Mouse (Mus musculus): Measurements from ENCODE around the gene Myo18a. TPM values are rescaled to one million over a fixed set of nuclear protein-coding genes. Genes with fewer than 3 reads are reported as not detected.
A peak's percentile ranks its signal among the peaks of the same experiment; 100 is the strongest.

The Myo18a gene
- polyA plus RNA-seq, 1 experiment from 2014 or later: 16.0 TPM

DNA sequence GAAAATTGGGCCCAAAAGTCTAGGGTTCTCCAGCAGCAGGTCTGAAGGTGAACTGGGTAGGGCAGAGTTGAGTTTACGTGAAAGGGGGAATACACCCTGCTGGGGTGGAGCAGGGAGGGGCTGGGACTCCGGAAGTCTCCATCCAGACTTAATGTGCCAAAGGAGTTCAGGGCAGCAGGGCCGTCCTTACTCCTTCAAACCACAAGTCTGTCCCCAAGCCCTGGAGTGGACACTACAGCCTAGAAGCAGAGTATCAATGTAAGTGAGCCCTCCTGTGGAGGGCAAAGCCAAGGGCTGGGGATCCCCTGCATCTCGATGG is 2.4 kb downstream of the Myo18a start:
- Histone ChIP-seq H3K36me3 (ENCODE audit: control insufficient read depth, insufficient read depth) (no peaks in the 10 kb centered on the region), H3K4me1 (ENCODE audit: control insufficient read depth, low read depth, low read length) (peaks cover 58% of the 10 kb centered on the region), H3K9me3 (replicated peaks; ENCODE audit: control insufficient read depth, low read length) (no peaks in the 10 kb centered on the region), H3K4me3 (ENCODE audit: low read depth, low read length) (peak overlapping the region; percentile 67), H3K9ac (ENCODE audit: low read depth, low read length) (peak overlapping the region; percentile 79), H3K27me3 (ENCODE audit: control insufficient read depth, insufficient read depth, low read depth, low read length) (no peaks in the 10 kb centered on the region), H3K27ac (ENCODE audit: low read length) (peak overlapping the region; percentile 89), H3K4me2 (ENCODE audit: low read depth, low read length) (peak overlapping the region; percentile 96)
- 19% methylated on average over 4 of the region's 4 CpGs for WGBS (ENCODE audit: insufficient replicate concordance)
- no peak for ATAC-seq (ENCODE audit: low read depth)

DNA sequence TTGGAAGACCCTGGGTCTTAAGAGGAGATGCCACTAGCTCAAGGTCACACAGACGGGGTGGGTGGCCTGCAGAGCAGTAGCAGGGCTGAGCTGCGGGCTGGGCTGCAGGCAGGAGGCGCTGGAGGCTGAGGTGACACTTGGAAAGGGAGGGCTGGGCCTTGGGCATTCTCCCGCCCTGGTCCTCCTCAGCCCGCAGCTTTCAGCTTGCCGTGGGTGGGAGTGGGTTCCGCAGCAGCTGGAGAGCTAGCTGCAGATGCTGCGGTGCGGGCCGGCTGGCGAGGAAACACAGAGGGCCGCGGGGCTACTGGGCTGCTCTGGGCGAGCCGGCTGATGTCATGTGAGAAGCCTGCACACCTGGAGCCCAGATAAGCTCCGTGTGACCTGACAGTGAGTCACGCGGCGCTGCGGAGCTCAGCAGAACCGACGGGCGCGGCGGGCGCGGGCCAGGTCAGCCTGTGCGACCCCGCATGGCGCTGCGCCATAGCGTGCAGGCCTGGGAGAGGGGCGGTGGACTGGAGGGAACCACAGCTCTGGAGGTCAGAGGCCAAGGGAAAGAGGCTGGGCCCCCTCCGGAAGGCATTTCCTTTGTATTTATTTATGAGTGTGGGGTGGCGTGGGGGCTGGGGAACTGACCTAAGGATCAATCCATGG is 3.4 kb downstream of the Myo18a start:
- Histone ChIP-seq H3K4me2 (ENCODE audit: low read depth, low read length) (peak overlapping the region; percentile 96), H3K4me1 (ENCODE audit: control insufficient read depth, low read depth, low read length) (peaks cover 67% of the 10 kb centered on the region)

DNA sequence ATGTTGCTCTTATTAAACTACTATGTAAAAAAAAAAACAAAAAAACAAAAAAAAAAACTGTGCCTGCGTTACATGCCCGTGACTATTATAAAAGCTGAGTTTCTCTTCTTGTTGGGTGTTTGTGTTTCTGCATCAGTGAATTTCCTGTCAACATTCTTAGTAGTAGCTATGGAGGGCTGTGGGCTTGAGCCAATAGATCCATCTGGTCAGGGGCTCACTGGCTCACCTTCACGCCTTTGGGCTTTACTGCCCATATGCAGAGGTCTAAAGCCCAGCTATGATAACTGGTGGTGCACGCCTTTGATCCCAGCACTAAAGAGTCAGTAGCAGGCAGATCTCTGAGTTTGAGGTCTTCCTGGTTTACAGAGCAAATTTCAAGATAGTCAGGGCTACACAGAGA is 6.5 kb downstream of the Myo18a start:
- H3K4me1 ChIP-seq (ENCODE audit: control insufficient read depth, low read depth, low read length): peaks cover 71% of the 10 kb centered on the region
- H3K9ac ChIP-seq (ENCODE audit: low read depth, low read length): no peak overlapping the region
- no peaks in the 10 kb centered on the region for H3K36me3 ChIP-seq (ENCODE audit: control insufficient read depth, insufficient read depth)
- no peaks in the 10 kb centered on the region for H3K27me3 ChIP-seq (ENCODE audit: control insufficient read depth, insufficient read depth, low read depth, low read length)
- peak overlapping the region; percentile 57 for H3K27ac ChIP-seq (ENCODE audit: low read length)
- no peaks in the 10 kb centered on the region for H3K9me3 ChIP-seq (replicated peaks; ENCODE audit: control insufficient read depth, low read length)
- H3K4me2 ChIP-seq (ENCODE audit: low read depth, low read length): no peak overlapping the region
- no peak for ATAC-seq (ENCODE audit: low read depth)
- 57% methylated on average over 4 of the region's 4 CpGs for WGBS (ENCODE audit: insufficient replicate concordance)
- H3K4me3 ChIP-seq (ENCODE audit: low read depth, low read length): no peak overlapping the region

More for the DNA sequence above, 3.4 kb downstream of the Myo18a start:
- Histone ChIP-seq H3K27me3 (ENCODE audit: control insufficient read depth, insufficient read depth, low read depth, low read length) (no peaks in the 10 kb centered on the region), H3K4me3 (ENCODE audit: low read depth, low read length) (peak overlapping the region; percentile 67), H3K27ac (ENCODE audit: low read length) (peak overlapping the region; percentile 89), H3K9me3 (replicated peaks; ENCODE audit: control insufficient read depth, low read length) (no peaks in the 10 kb centered on the region), H3K9ac (ENCODE audit: low read depth, low read length) (peak overlapping the region; percentile 79), H3K36me3 (ENCODE audit: control insufficient read depth, insufficient read depth) (no peaks in the 10 kb centered on the region)
- under 1% methylated on average over 35 of the region's 35 CpGs for WGBS (ENCODE audit: insufficient replicate concordance)
- peak; percentile 55 for ATAC-seq (ENCODE audit: low read depth)

DNA sequence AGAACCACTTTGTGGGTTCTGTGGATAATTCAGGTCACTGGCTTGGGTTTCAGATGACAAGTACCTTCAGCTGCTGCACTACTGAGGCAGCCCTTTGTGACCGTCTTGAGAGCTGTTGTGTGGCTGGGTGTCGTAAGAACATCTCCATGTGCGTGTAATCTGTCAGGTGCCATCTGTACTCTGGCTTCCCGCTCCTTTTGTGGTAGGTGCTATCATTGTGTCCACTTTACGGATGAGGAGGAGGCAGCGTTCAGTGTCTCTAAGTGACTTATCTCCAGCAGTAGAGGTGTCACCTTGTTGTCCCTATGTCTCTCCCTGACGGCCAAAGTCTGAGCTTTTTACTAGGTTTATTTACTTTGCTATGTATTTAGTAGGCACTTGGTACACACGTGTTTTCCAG is 7.3 kb downstream of the Myo18a start:
- 15% methylated on average over 8 of the region's 8 CpGs for WGBS (ENCODE audit: insufficient replicate concordance)
- ATAC-seq (ENCODE audit: low read depth): peak; percentile 12; the same call in 1 of the 2 replicates
- Histone ChIP-seq H3K4me2 (ENCODE audit: low read depth, low read length) (no peak overlapping the region; the same call in 1 of the 2 replicates), H3K9me3 (replicated peaks; ENCODE audit: control insufficient read depth, low read length) (no peaks in the 10 kb centered on the region), H3K9ac (ENCODE audit: low read depth, low read length) (no peak overlapping the region), H3K27me3 (ENCODE audit: control insufficient read depth, insufficient read depth, low read depth, low read length) (no peaks in the 10 kb centered on the region), H3K27ac (ENCODE audit: low read length) (peak overlapping the region; percentile 39), H3K36me3 (ENCODE audit: control insufficient read depth, insufficient read depth) (no peaks in the 10 kb centered on the region), H3K4me3 (ENCODE audit: low read depth, low read length) (no peak overlapping the region), H3K4me1 (ENCODE audit: control insufficient read depth, low read depth, low read length) (peaks cover 63% of the 10 kb centered on the region)

DNA sequence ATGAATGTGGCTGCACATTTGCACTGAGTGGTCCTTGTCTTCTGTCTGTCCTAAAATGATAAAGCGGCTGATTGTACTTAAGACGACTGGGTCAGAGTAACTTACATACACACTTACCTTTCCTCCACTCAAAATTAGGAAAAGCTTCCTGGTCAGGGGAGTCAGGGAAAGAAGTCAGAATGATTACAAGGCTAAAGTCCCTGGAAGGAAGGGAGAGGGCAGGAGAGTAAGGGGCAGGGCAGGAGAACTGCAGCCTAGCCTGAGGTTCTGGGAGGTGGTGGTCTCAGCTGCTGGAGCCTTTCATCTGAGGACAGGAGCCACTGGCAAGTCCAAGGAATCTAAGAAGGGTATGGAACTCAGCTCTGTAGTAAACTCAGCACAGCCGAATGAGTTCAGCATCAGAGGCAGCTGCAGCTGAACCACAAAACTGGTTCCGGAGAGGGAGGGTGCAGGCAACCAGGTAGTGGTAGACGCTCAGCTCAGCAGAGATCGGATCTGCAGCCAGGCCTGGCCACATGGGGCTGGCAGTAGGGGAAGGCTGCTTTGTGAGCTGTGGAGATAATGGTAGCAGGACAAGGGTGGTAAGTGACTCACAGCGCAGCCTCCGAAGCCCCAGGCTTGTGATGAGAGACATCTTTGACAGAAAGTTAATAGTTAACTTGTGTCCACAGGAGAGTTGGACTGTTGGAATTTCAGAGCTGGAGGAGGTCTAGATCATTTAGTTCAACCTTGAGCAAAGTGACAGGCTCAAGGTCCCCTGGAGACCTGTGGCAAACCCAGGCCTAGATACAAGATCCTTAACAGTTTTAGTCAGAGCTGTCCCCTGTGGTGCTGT is 9.1 kb downstream of the Myo18a start:
- Histone ChIP-seq H3K36me3 (ENCODE audit: control insufficient read depth, insufficient read depth) (no peaks in the 10 kb centered on the region), H3K9ac (ENCODE audit: low read depth, low read length) (peak overlapping the region; percentile 8; the same call in 1 of the 2 replicates), H3K4me1 (ENCODE audit: control insufficient read depth, low read depth, low read length) (peaks cover 54% of the 10 kb centered on the region), H3K27ac (ENCODE audit: low read length) (peak overlapping the region; percentile 76), H3K27me3 (ENCODE audit: control insufficient read depth, insufficient read depth, low read depth, low read length) (no peaks in the 10 kb centered on the region), H3K4me3 (ENCODE audit: low read depth, low read length) (0 out of 2 replicates have a peak overlapping the region, but pooled peaks have one; percentile 2), H3K4me2 (ENCODE audit: low read depth, low read length) (peak overlapping the region; percentile 40), H3K9me3 (replicated peaks; ENCODE audit: control insufficient read depth, low read length) (no peaks in the 10 kb centered on the region)
- 12% methylated on average over 8 of the region's 8 CpGs for WGBS (ENCODE audit: insufficient replicate concordance)
- ATAC-seq (ENCODE audit: low read depth): peak; percentile 82

DNA sequence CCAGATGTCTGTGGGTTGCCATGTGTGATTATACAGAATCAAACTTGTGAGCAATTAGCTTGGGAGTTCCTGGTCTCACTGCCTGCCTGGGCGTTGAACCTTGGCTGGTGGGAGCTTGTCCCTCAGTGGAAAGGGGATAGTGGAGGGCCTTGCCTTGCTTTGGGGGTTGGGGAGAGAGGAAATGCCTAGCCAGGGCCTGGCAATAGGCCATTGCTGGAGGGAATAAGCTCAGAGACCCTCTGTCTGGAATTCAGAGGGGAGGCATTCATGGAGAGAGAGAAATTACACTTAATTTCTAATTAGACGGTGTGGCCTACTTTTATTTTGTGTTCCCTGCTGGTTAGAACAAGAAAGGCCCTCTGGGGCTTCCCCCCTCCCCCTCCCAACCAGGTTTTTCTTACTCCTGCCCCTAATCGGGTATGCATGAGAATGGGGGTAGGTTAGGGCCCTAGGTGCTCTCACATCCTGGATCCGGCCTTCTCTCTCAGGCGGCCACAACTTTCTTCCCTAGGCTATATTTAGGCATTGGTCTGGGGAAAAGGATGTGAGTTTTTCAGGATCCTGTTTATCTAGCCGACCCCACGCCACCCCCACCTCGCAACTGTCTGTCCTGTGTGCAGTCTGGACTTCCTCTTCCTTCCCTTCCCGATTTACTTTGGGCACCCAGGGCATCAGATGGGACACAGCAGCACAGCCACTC is 12.8 kb downstream of the Myo18a start:
- Histone ChIP-seq H3K36me3 (ENCODE audit: control insufficient read depth, insufficient read depth) (peaks cover 9% of the 10 kb centered on the region), H3K4me2 (ENCODE audit: low read depth, low read length) (no peak overlapping the region), H3K27ac (ENCODE audit: low read length) (no peak overlapping the region), H3K9ac (ENCODE audit: low read depth, low read length) (no peak overlapping the region), H3K27me3 (ENCODE audit: control insufficient read depth, insufficient read depth, low read depth, low read length) (no peaks in the 10 kb centered on the region), H3K4me1 (ENCODE audit: control insufficient read depth, low read depth, low read length) (peaks cover 44% of the 10 kb centered on the region), H3K4me3 (ENCODE audit: low read depth, low read length) (no peak overlapping the region), H3K9me3 (replicated peaks; ENCODE audit: control insufficient read depth, low read length) (no peaks in the 10 kb centered on the region)
- ATAC-seq (ENCODE audit: low read depth): no peak
- 40% methylated on average over 9 of the region's 9 CpGs for WGBS (ENCODE audit: insufficient replicate concordance)

DNA sequence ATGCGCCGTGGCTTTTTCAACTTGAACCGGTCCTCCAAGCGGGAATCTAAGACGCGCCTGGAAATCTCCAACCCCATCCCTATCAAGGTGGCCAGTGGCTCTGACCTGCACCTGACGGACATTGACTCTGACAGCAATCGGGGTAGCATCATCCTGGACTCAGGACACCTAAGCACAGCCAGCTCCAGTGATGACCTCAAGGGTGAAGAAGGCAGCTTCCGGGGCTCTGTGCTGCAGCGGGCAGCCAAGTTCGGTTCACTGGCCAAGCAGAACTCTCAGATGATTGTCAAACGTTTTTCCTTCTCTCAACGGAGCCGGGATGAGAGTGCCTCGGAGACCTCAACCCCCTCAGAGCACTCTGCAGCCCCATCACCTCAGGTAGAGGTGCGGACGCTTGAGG is 14.4 kb downstream of the Myo18a start:
- H3K27me3 ChIP-seq (ENCODE audit: control insufficient read depth, insufficient read depth, low read depth, low read length): no peaks in the 10 kb centered on the region
- H3K4me1 ChIP-seq (ENCODE audit: control insufficient read depth, low read depth, low read length): peaks cover 44% of the 10 kb centered on the region
- H3K9ac ChIP-seq (ENCODE audit: low read depth, low read length): no peak overlapping the region
- H3K4me2 ChIP-seq (ENCODE audit: low read depth, low read length): no peak overlapping the region
- WGBS (ENCODE audit: insufficient replicate concordance): 88% methylated on average over 17 of the region's 17 CpGs
- no peak for ATAC-seq (ENCODE audit: low read depth)
- H3K27ac ChIP-seq (ENCODE audit: low read length): no peak overlapping the region
- H3K36me3 ChIP-seq (ENCODE audit: control insufficient read depth, insufficient read depth): peaks cover 9% of the 10 kb centered on the region
- no peaks in the 10 kb centered on the region for H3K9me3 ChIP-seq (replicated peaks; ENCODE audit: control insufficient read depth, low read length)
- no peak overlapping the region for H3K4me3 ChIP-seq (ENCODE audit: low read depth, low read length)

DNA sequence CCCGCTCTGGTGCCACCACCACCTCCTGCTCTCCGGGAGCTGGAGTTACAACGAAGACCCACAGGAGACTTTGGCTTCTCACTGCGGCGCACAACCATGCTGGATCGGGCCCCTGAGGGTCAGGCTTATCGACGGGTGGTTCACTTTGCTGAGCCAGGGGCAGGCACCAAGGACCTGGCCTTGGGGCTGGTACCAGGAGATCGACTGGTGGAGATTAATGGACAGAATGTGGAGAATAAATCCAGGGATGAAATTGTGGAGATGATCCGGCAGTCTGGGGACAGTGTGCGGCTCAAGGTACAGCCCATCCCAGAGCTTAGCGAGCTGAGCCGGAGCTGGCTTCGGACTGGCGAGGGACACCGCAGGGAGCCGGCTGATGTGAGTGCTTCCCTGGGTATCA is 14.9 kb downstream of the Myo18a start:
- no peak overlapping the region for H3K9ac ChIP-seq (ENCODE audit: low read depth, low read length)
- peaks cover 9% of the 10 kb centered on the region for H3K36me3 ChIP-seq (ENCODE audit: control insufficient read depth, insufficient read depth)
- WGBS (ENCODE audit: insufficient replicate concordance): 87% methylated on average over 17 of the region's 17 CpGs
- H3K4me3 ChIP-seq (ENCODE audit: low read depth, low read length): no peak overlapping the region
- no peaks in the 10 kb centered on the region for H3K27me3 ChIP-seq (ENCODE audit: control insufficient read depth, insufficient read depth, low read depth, low read length)
- no peak for ATAC-seq (ENCODE audit: low read depth)
- H3K9me3 ChIP-seq (replicated peaks; ENCODE audit: control insufficient read depth, low read length): no peaks in the 10 kb centered on the region
- no peak overlapping the region for H3K27ac ChIP-seq (ENCODE audit: low read length)
- H3K4me1 ChIP-seq (ENCODE audit: control insufficient read depth, low read depth, low read length): peaks cover 44% of the 10 kb centered on the region
- no peak overlapping the region for H3K4me2 ChIP-seq (ENCODE audit: low read depth, low read length)
